Mouse (Mus musculus): ENCODE data around the gene Hsd11b2. TPM values are rescaled to one million over a fixed set of nuclear protein-coding genes. Genes with fewer than 3 reads are reported as not detected.

Gene Hsd11b2
- polyA plus RNA-seq, 1 experiment from 2014 or later, result 6.1 TPM

- Histone ChIP-seq H3K4me3 (no peak overlapping the region), H3K36me3 (no peaks in the 10 kb centered on the region), H3K4me2 (replicated peaks) (no peak overlapping the region), H3K4me1 (peaks cover 31% of the 10 kb centered on the region), H3K9ac (no peak overlapping the region), H3K27me3 (peaks cover 10% of the 10 kb centered on the region), H3K9me3 (no peaks in the 10 kb centered on the region), H3K27ac (no peak overlapping the region)
- 76% methylated on average over 6 of the region's 6 CpGs for WGBS
- ATAC-seq (ENCODE audit: insufficient number of reproducible peaks, insufficient read depth, low FRiP score, low TSS enrichment), result no peak
Measured at GRCm38 (mm10) chr8:105514194-105514593, 4.4 kb upstream of the Hsd11b2 start.

DNA sequence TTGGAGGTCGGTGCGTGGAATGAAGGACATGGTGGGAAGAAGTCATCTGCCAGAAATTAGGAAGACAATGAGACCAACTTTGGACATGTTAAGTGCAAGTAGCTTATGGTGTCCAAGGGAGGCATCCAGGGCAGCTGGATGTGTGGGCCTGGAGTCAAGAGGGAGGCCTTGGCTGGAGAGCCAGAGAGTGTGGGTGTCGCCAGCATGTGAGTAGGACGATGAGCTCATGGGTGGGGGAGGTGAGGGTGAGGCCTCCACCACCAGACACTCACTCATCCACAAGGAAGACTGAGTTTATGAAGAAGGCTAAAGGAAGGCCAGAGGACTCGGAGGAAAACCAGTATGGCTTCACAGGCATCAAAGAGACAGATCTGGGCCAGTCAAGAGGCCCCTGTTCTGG is 3.9 kb upstream of the Hsd11b2 start:
- 78% methylated on average over 5 of the region's 5 CpGs for WGBS
- H3K9ac ChIP-seq, result no peak overlapping the region
- H3K4me3 ChIP-seq, result no peak overlapping the region
- no peak for ATAC-seq (ENCODE audit: insufficient number of reproducible peaks, insufficient read depth, low FRiP score, low TSS enrichment)
- no peaks in the 10 kb centered on the region for H3K36me3 ChIP-seq
- no peak overlapping the region for H3K27ac ChIP-seq
- peaks cover 31% of the 10 kb centered on the region for H3K4me1 ChIP-seq
- H3K27me3 ChIP-seq, result peaks cover 13% of the 10 kb centered on the region
- H3K9me3 ChIP-seq, result no peaks in the 10 kb centered on the region
- H3K4me2 ChIP-seq (replicated peaks), result no peak overlapping the region

- Histone ChIP-seq H3K4me2 (replicated peaks) (peak overlapping the region; percentile 42), H3K27ac (no peak overlapping the region), H3K4me3 (peak overlapping the region; percentile 6), H3K4me1 (peaks cover 34% of the 10 kb centered on the region), H3K36me3 (no peaks in the 10 kb centered on the region), H3K9me3 (no peaks in the 10 kb centered on the region), H3K27me3 (peaks cover 17% of the 10 kb centered on the region), H3K9ac (no peak overlapping the region)
- ATAC-seq (ENCODE audit: insufficient number of reproducible peaks, insufficient read depth, low FRiP score, low TSS enrichment), result no peak
- 11% methylated on average over 12 of the region's 12 CpGs for WGBS
Measured at GRCm38 (mm10) chr8:105516018-105516645, 2.4 kb upstream of the Hsd11b2 start.

DNA sequence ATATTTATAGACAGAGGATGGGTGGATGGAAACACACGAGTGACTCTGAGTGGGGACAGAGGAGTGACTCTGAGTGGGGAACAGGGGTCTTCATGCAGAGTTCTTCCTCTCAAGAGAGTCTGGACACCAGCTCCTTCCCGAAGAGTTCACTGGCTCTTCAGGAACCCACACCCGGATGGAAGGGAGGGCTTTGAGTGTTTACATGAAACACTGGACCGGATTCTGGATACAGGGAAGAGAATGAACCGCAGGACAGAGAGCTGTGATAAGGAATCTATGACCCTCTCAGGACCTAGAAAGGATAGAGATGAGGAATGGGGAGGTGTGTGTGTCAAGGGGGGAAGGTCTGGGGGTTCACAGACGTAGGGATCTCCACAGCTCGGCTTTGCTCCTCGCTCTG is 1.2 kb upstream of the Hsd11b2 start:
- H3K4me2 ChIP-seq (replicated peaks), result no peak overlapping the region
- H3K27me3 ChIP-seq, result peaks cover 17% of the 10 kb centered on the region
- no peak overlapping the region for H3K27ac ChIP-seq
- 0 out of 2 replicates have a peak, but pooled peaks cover 4% of the 10 kb centered on the region for H3K36me3 ChIP-seq
- ATAC-seq (ENCODE audit: insufficient number of reproducible peaks, insufficient read depth, low FRiP score, low TSS enrichment), result no peak
- no peaks in the 10 kb centered on the region for H3K9me3 ChIP-seq
- no peak overlapping the region for H3K4me3 ChIP-seq
- H3K9ac ChIP-seq, result no peak overlapping the region
- 40% methylated on average over 8 of the region's 8 CpGs for WGBS
- H3K4me1 ChIP-seq, result peaks cover 36% of the 10 kb centered on the region

- peaks cover 36% of the 10 kb centered on the region for H3K4me1 ChIP-seq
- 2% methylated on average over 2 of the region's 2 CpGs for WGBS
- H3K27ac ChIP-seq, result no peak overlapping the region
- peak overlapping the region; percentile 97 for H3K4me2 ChIP-seq (replicated peaks)
- H3K9ac ChIP-seq, result peak overlapping the region; percentile 66; the same call in 1 of the 2 replicates
- peaks cover 10% of the 10 kb centered on the region; the same call in 1 of the 2 replicates for H3K36me3 ChIP-seq
- no peak for ATAC-seq (ENCODE audit: insufficient number of reproducible peaks, insufficient read depth, low FRiP score, low TSS enrichment)
- peak overlapping the region; percentile 60 for H3K4me3 ChIP-seq
- H3K9me3 ChIP-seq, result no peaks in the 10 kb centered on the region
- H3K27me3 ChIP-seq, result peaks cover 17% of the 10 kb centered on the region
Measured at GRCm38 (mm10) chr8:105519591-105519990, 1.0 kb downstream of the Hsd11b2 start.

- peak overlapping the region; percentile 20; the same call in 1 of the 2 replicates for H3K27ac ChIP-seq
- H3K36me3 ChIP-seq, result peaks cover 18% of the 10 kb centered on the region
- 32% methylated on average over 5 of the region's 5 CpGs for whole genome bisulfite sequencing
- H3K27me3 ChIP-seq, result peaks cover 17% of the 10 kb centered on the region
- 0 out of 2 replicates have a peak overlapping the region, but pooled peaks have one; percentile 97 for H3K4me2 ChIP-seq (replicated peaks)
- no peak overlapping the region for H3K4me3 ChIP-seq
- peaks cover 36% of the 10 kb centered on the region for H3K4me1 ChIP-seq
- ATAC-seq (ENCODE audit: insufficient number of reproducible peaks, insufficient read depth, low FRiP score, low TSS enrichment), result no peak
- no peak overlapping the region; the same call in 1 of the 2 replicates for H3K9ac ChIP-seq
- no peaks in the 10 kb centered on the region for H3K9me3 ChIP-seq
Measured at GRCm38 (mm10) chr8:105520521-105520920, 2.0 kb downstream of the Hsd11b2 start.

DNA sequence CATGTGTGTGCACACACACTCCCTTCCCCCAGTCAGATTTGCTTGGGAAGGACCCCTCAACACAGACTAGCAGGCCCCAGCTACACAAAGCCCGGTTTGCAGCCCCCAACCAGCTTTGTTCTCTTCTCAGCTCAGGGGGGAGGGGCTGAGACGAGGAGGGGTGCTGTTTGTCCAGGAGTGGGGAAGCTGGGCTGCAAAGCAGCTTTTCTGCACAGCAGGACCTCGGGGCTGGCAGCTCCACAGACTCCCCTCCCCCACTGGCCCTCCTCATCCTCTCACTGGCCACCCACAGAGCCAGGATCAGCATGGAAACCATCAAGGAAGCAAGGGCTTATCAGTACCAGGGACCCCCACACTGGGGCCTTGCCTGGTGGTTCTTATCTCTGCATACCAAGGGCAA is 2.5 kb downstream of the Hsd11b2 start:
- H3K4me1 ChIP-seq, result peaks cover 35% of the 10 kb centered on the region
- WGBS, result 0% methylated on average over 3 of the region's 3 CpGs

DNA sequence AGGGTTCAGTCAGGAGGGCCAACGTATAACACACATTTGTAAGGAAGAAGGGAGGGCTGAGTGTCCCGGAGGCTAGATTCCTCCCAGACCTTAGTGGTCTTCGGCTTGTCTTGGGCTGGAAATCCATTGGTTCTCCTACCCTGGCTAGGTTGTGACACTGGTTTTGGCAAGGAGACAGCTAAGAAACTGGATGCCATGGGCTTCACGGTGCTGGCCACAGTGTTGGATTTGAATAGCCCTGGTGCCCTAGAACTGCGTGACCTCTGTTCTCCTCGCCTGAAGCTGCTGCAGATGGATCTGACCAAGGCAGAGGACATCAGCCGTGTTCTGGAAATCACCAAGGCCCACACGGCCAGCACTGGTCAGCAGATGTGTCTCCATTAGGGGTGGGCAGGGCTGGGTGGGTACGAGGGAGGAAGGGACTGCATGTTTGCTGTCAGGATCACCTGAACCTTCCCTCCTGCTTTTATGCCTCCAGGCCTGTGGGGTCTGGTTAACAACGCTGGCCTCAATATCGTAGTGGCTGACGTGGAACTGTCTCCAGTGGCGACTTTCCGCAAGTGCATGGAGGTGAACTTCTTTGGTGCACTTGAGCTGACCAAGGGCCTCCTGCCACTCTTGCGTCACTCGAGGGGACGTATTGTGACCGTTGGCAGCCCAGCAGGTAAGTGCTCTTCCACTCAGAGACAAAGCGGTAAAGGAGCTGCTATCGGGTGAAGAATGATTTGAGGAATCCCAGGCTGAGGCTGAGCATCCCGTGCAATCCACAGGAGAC is 3.6 kb downstream of the Hsd11b2 start:
- WGBS, result 84% methylated on average over 21 of the region's 21 CpGs
- Histone ChIP-seq H3K27ac (no peak overlapping the region), H3K4me1 (peaks cover 32% of the 10 kb centered on the region), H3K9me3 (no peaks in the 10 kb centered on the region), H3K27me3 (peaks cover 13% of the 10 kb centered on the region), H3K4me2 (replicated peaks) (no peak overlapping the region), H3K4me3 (no peak overlapping the region), H3K36me3 (peaks cover 18% of the 10 kb centered on the region), H3K9ac (no peak overlapping the region)
- ATAC-seq (ENCODE audit: insufficient number of reproducible peaks, insufficient read depth, low FRiP score, low TSS enrichment), result no peak

More for the DNA sequence above, 2.5 kb downstream of the Hsd11b2 start:
- H3K4me3 ChIP-seq, result no peak overlapping the region
- H3K4me2 ChIP-seq (replicated peaks), result 0 out of 2 replicates have a peak overlapping the region, but pooled peaks have one; percentile 97
- peaks cover 17% of the 10 kb centered on the region for H3K27me3 ChIP-seq
- H3K27ac ChIP-seq, result peak overlapping the region; percentile 20; the same call in 1 of the 2 replicates
- H3K36me3 ChIP-seq, result peaks cover 18% of the 10 kb centered on the region
- H3K9me3 ChIP-seq, result no peaks in the 10 kb centered on the region
- ATAC-seq (ENCODE audit: insufficient number of reproducible peaks, insufficient read depth, low FRiP score, low TSS enrichment), result no peak
- no peak overlapping the region for H3K9ac ChIP-seq

DNA sequence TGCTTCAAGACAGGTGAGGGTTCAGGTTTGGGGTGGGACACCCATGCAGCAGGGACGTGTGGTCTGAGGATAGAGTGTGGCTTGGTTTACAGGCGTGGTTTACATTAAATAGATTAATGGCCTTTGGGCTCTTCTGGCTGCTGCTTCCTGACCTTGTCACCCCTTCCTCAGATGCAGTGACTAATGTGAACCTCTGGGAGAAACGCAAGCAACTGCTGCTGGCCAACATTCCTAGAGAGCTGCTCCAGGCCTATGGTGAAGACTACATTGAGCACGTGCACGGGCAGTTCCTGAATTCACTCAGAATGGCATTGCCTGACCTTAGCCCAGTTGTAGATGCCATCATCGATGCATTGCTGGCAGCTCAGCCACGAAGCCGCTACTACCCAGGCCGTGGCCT is 4.3 kb downstream of the Hsd11b2 start:
- Histone ChIP-seq H3K4me1 (peaks cover 31% of the 10 kb centered on the region), H3K27me3 (peaks cover 8% of the 10 kb centered on the region; the same call in 1 of the 2 replicates), H3K4me2 (replicated peaks) (no peak overlapping the region), H3K9me3 (no peaks in the 10 kb centered on the region), H3K36me3 (peaks cover 18% of the 10 kb centered on the region), H3K9ac (no peak overlapping the region), H3K27ac (no peak overlapping the region), H3K4me3 (no peak overlapping the region)
- no peak for ATAC-seq (ENCODE audit: insufficient number of reproducible peaks, insufficient read depth, low FRiP score, low TSS enrichment)
- WGBS, result 71% methylated on average over 9 of the region's 9 CpGs

DNA sequence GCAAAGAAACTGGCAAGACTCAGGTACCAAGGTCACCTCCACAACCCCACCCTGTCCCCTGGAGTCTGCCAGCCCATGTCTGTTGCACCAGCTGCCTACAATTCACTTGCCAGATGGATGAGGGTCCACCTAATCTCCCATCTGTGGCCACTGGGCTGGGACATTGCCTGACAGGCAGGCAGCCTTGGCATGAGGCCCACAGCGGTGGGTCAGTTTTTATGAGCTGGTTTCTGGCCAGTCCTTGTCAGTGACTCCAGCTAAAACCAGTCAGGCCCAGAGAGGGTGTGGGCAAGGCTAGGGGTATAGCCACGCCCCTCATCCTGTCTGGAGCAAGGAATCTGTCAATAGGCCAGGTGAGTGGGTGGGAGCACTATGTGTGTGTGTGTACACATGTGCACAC is 8.6 kb downstream of the Hsd11b2 start:
- H3K27me3 ChIP-seq, result no peaks in the 10 kb centered on the region
- H3K9me3 ChIP-seq, result no peaks in the 10 kb centered on the region
- no peak overlapping the region for H3K4me2 ChIP-seq (replicated peaks)
- no peak overlapping the region for H3K27ac ChIP-seq
- H3K4me3 ChIP-seq, result no peak overlapping the region
- WGBS, result 76% methylated on average over 2 of the region's 2 CpGs
- ATAC-seq (ENCODE audit: insufficient number of reproducible peaks, insufficient read depth, low FRiP score, low TSS enrichment), result no peak
- no peaks in the 10 kb centered on the region for H3K4me1 ChIP-seq
- no peak overlapping the region for H3K9ac ChIP-seq
- H3K36me3 ChIP-seq, result peaks cover 25% of the 10 kb centered on the region

GRCm38 (mm10) chr8:105528206-105528605 is 9.7 kb downstream of the Hsd11b2 start:
- Histone ChIP-seq H3K4me2 (replicated peaks) (no peak overlapping the region), H3K36me3 (peaks cover 19% of the 10 kb centered on the region), H3K27me3 (no peaks in the 10 kb centered on the region), H3K9ac (no peak overlapping the region), H3K9me3 (no peaks in the 10 kb centered on the region), H3K27ac (no peak overlapping the region), H3K4me3 (no peak overlapping the region), H3K4me1 (peaks cover 1% of the 10 kb centered on the region)
- ATAC-seq (ENCODE audit: insufficient number of reproducible peaks, insufficient read depth, low FRiP score, low TSS enrichment), result no peak
- WGBS, result 97% methylated on average over 1 of the region's 1 CpGs

GRCm38 (mm10) chr8:105529271-105529670 is 10.7 kb downstream of the Hsd11b2 start:
- WGBS, result 83% methylated on average over 3 of the region's 3 CpGs
- no peaks in the 10 kb centered on the region for H3K27me3 ChIP-seq
- no peak overlapping the region for H3K4me3 ChIP-seq
- no peaks in the 10 kb centered on the region for H3K9me3 ChIP-seq
- H3K4me1 ChIP-seq, result peaks cover 8% of the 10 kb centered on the region
- ATAC-seq (ENCODE audit: insufficient number of reproducible peaks, insufficient read depth, low FRiP score, low TSS enrichment), result no peak
- no peak overlapping the region for H3K9ac ChIP-seq
- peaks cover 23% of the 10 kb centered on the region for H3K36me3 ChIP-seq
- no peak overlapping the region for H3K27ac ChIP-seq
- H3K4me2 ChIP-seq (replicated peaks), result no peak overlapping the region

Measured in embryonic facial prominence, embryonic 12.5 days (tissue).